Mouse (Mus musculus): Measurements from ENCODE around the gene Tas2r140.

DNA sequence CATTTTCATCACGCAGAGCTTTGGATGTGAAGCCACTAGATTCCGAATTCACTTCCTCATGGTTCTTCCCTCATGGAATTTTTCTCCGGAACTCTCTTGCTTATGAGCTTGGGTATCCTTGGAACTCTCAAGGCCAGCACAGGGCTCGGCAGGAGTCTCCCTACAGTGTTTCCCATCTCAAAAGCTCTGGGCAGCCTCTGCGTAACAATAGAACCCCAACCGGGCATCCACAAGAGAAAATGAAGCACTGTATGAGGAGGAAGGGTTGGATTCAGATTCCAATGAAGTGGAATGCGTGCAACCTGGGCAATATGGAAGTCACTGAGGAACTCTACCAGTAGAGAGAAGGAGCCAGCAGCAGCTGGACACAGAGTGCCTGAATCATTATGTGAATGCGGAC is 36.6 kb upstream of the Tas2r140 start:
- TF ChIP-seq CTCF (conservative IDR thresholded peaks at IDR 0.05 in 1 of 2, IDR thresholded peaks at IDR 0.05 in 1 of 2; ENCODE audit: low read depth in 2 of 2, low read length in 2 of 2), result no peak
- TF ChIP-seq POLR2A (IDR thresholded peaks at IDR 0.05; ENCODE audit: low read depth, low read length), result no peak
- no peak for TF ChIP-seq IRF4 (IDR thresholded peaks at IDR 0.05; ENCODE audit: low read depth, low read length)
- TF ChIP-seq ZMIZ1 (IDR thresholded peaks at IDR 0.05; ENCODE audit: low read depth, low read length), result no peak
- no peak for TF ChIP-seq HCFC1 (IDR thresholded peaks at IDR 0.05; ENCODE audit: low read depth, low read length)
- no peak for TF ChIP-seq TBP (conservative IDR thresholded peaks at IDR 0.05; ENCODE audit: low read depth, low read length)
- TF ChIP-seq NELFE (IDR thresholded peaks at IDR 0.05; ENCODE audit: low read depth, low read length), result no peak
- TF ChIP-seq E2F4 (IDR thresholded peaks at IDR 0.05; ENCODE audit: insufficient replicate concordance, low read depth, low read length), result no peak
- no peak for TF ChIP-seq MXI1 (IDR thresholded peaks at IDR 0.05; ENCODE audit: low read depth, low read length)
- TF ChIP-seq SMC3 (IDR thresholded peaks at IDR 0.05; ENCODE audit: low read depth, low read length), result no peak
- no peak for TF ChIP-seq CHD2 (IDR thresholded peaks at IDR 0.05; ENCODE audit: low read length)
